Mouse (Mus musculus): ENCODE data around the gene Rasgrp4.
A peak's percentile ranks its signal among the peaks of the same experiment; 100 is the strongest.
"Not testable (repeated sequence)": the region's sequence is repeated elsewhere in the genome, so short reads cannot be mapped to it uniquely, and the experiment has no call there.

The Rasgrp4 gene

GRCm38 (mm10) chr7:29180077-29180853 is 45.6 kb downstream of the Rasgrp4 start, which contains the start of gene Psmd8:
TSS of gene Psmd8 (minus strand) at chr7:29180701.
- DNase-seq = peak; percentile 99

- DNase-seq = no peak
These were observed 46.2 kb downstream of the Rasgrp4 start for GRCm38 (mm10) chr7:29180854-29181236.

GRCm38 (mm10) chr7:29181323-29181722 is 46.7 kb downstream of the Rasgrp4 start:
- not testable (repeated sequence) for DNase-seq

- not testable (repeated sequence) for DNase-seq
These were observed 59.6 kb downstream of the Rasgrp4 start for GRCm38 (mm10) chr7:29194230-29194629.

GRCm38 (mm10) chr7:29202577-29202976 is 67.9 kb downstream of the Rasgrp4 start:
- no peak for DNase-seq

Measured in kidney, adult 11 months (tissue).